Mouse (Mus musculus) erythroblast, embryonic 14.5 days (primary cell): Measurements from ENCODE around the gene Fgf11. TPM values are rescaled to one million over a fixed set of nuclear protein-coding genes. Genes with fewer than 3 reads are reported as not detected.
A peak's percentile ranks its signal among the peaks of the same experiment; 100 is the strongest.

ENCODE experiments used
- H3K27me3 ChIP-seq: 2 replicates; pipeline ENCODE4 v1.6.1; 2012; ENCODE audit warnings: inconsistent platforms; ENCODE audit not compliant: control insufficient read depth
- H3K36me3 ChIP-seq: 2 replicates; pipeline ENCODE4 v1.6.1; 2012; ENCODE audit warnings: mild to moderate bottlenecking, inconsistent platforms; ENCODE audit not compliant: control insufficient read depth
- H3K4me1 ChIP-seq: 2 replicates; pipeline ENCODE4 v1.6.1; 2012; ENCODE audit warnings: inconsistent platforms; ENCODE audit not compliant: control insufficient read depth
- H3K4me3 ChIP-seq: replicated peaks from 2 replicates; pipeline ENCODE3; 2012; ENCODE audit warnings: moderate library complexity, mild to moderate bottlenecking, inconsistent platforms
- H3K9me3 ChIP-seq: 2 replicates; pipeline ENCODE4 v1.6.1; 2012; ENCODE audit warnings: low read length, inconsistent platforms, mixed read lengths; ENCODE audit not compliant: control insufficient read depth
- GATA1 ChIP-seq: IDR thresholded peaks from 2 replicates; pipeline ENCODE4 v1.6.1; 2012; ENCODE audit warnings: low read length, inconsistent platforms, mixed read lengths
- TAL1 ChIP-seq: IDR thresholded peaks from 3 replicates; pipeline ENCODE4 v1.6.1; 2012; ENCODE audit warnings: low read length, inconsistent platforms, mixed read lengths
- polyA plus RNA-seq: library from polyadenylated mRNA; stranded (reverse); fragments of >175 nt; gene quantifications from 2 replicates; pipeline ENCODE4 v1.2.3, GENCODE M21; 2012

Fgf11 gene
- polyA plus RNA-seq, 1 experiment = 0.01 TPM

GRCm38 (mm10) chr11:69837952-69838713 is 36.5 kb upstream of the Fgf11 start, which contains the start of gene Tmem256:
Gene Tmem256 (plus strand): TSS chr11:69838514.
- peak within 1 kb of the TSS; percentile 89 for H3K4me3 ChIP-seq
- peaks cover 9% of the 10 kb centered on the region for H3K36me3 ChIP-seq
- peaks cover 48% of the 10 kb centered on the region for H3K27me3 ChIP-seq
- TF ChIP-seq TAL1 (no peak), GATA1 (no peak)
- peaks cover 69% of the 10 kb centered on the region for H3K4me1 ChIP-seq
- H3K9me3 ChIP-seq = peaks cover 2% of the 10 kb centered on the region; the same call in 1 of the 2 replicates

GRCm38 (mm10) chr11:69837604-69837951 is 35.9 kb upstream of the Fgf11 start, which contains the start of gene Nlgn2:
Gene Nlgn2 (minus strand): TSS chr11:69837784.
- Histone ChIP-seq H3K27me3 (peaks cover 54% of the 10 kb centered on the region), H3K4me1 (peaks cover 64% of the 10 kb centered on the region), H3K4me3 (peak within 1 kb of the TSS; percentile 89), H3K9me3 (peaks cover 2% of the 10 kb centered on the region; the same call in 1 of the 2 replicates), H3K36me3 (peaks cover 9% of the 10 kb centered on the region)
- TF ChIP-seq GATA1 (no peak), TAL1 (no peak)

- Histone ChIP-seq H3K9me3 (peaks cover 2% of the 10 kb centered on the region; the same call in 1 of the 2 replicates), H3K27me3 (peaks cover 60% of the 10 kb centered on the region)
- TF ChIP-seq GATA1 (no peak), TAL1 (no peak)
These were observed 35.3 kb upstream of the Fgf11 start for GRCm38 (mm10) chr11:69836703-69837576.

GRCm38 (mm10) chr11:69835966-69836335 is 34.3 kb upstream of the Fgf11 start:
- no peak for TF ChIP-seq GATA1
- TF ChIP-seq TAL1 = no peak
- H3K4me3 ChIP-seq = no peak overlapping the region
- peaks cover 64% of the 10 kb centered on the region for H3K27me3 ChIP-seq
- peaks cover 9% of the 10 kb centered on the region for H3K36me3 ChIP-seq
- H3K9me3 ChIP-seq = peaks cover 2% of the 10 kb centered on the region; the same call in 1 of the 2 replicates
- peaks cover 76% of the 10 kb centered on the region for H3K4me1 ChIP-seq

More at GRCm38 (mm10) chr11:69836703-69837576, 35.3 kb upstream of the Fgf11 start:
- H3K4me1 ChIP-seq = peaks cover 67% of the 10 kb centered on the region
- H3K4me3 ChIP-seq = peak overlapping the region; percentile 89
- H3K36me3 ChIP-seq = peaks cover 9% of the 10 kb centered on the region

DNA sequence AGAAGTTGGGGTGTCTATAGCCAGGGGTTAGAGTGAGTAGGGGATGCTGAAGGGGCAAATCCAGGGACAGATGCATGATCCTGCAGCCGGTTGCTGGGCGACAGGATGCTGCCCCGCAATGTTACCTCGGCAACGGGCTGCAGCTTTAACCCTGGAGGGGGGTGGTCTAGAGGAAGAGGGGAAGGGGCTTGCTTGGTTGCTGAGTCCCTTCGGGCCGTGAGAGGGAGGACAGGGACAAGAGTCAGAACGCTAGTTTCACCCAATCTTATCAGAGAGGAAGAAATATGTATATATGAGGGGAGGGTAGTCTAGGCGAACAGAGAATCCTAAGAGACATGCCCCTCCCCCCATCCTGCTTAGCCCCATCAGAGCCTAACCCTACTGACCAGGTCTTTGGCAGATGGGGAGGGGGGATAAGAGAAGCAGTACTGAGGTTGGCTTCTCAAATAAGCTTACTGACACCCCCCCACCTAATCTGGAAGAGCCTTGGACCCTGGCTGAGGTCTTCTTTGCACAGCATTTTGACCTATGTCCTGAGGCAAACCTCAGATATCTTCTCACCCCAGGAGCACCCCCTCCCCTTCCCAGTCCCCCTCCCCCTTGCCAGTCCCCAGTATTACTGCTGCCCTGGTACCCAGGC is 33.8 kb upstream of the Fgf11 start:
- TF ChIP-seq TAL1 (no peak), GATA1 (no peak)
- Histone ChIP-seq H3K4me3 (no peak overlapping the region), H3K4me1 (peaks cover 77% of the 10 kb centered on the region), H3K36me3 (peaks cover 6% of the 10 kb centered on the region), H3K27me3 (peaks cover 64% of the 10 kb centered on the region), H3K9me3 (peaks cover 2% of the 10 kb centered on the region; the same call in 1 of the 2 replicates)

DNA sequence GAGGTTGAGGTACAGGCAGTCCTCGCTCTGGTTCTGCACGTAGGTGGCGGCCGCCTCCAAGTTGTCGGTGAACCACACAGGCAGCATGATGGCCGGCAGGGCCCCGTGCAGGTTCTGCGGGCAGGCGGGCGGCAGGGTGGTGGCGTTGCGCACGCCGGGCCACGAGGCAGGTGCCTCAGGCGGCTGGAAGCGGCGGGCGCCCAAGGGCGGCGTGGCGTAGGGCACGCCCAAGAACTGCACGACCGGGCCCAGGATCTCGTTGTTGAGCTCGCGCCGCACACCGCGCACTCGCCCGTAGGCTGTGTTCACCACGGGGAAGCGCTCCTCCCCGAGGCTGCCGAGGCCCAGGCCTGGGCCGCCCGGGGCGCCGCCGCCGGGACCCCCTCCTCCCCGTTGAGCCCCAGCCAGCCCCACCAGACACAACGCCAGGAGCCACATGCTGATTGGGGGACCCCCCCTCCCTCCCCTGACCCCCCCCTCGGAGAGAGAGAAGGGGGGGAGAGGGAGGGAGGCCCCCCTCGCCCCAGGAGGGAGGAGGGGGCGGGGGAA is 32.4 kb upstream of the Fgf11 start:
- no peak for TF ChIP-seq TAL1
- Histone ChIP-seq H3K4me1 (peaks cover 67% of the 10 kb centered on the region), H3K36me3 (no peaks in the 10 kb centered on the region), H3K9me3 (peaks cover 2% of the 10 kb centered on the region; the same call in 1 of the 2 replicates), H3K4me3 (peak overlapping the region; percentile 52), H3K27me3 (peaks cover 64% of the 10 kb centered on the region)

GRCm38 (mm10) chr11:69833554-69833953 is 31.9 kb upstream of the Fgf11 start:
- Histone ChIP-seq H3K4me1 (peaks cover 63% of the 10 kb centered on the region), H3K27me3 (peaks cover 64% of the 10 kb centered on the region), H3K9me3 (peaks cover 2% of the 10 kb centered on the region; the same call in 1 of the 2 replicates), H3K4me3 (peak overlapping the region; percentile 52), H3K36me3 (no peaks in the 10 kb centered on the region)
- TF ChIP-seq GATA1 (no peak), TAL1 (no peak)

DNA sequence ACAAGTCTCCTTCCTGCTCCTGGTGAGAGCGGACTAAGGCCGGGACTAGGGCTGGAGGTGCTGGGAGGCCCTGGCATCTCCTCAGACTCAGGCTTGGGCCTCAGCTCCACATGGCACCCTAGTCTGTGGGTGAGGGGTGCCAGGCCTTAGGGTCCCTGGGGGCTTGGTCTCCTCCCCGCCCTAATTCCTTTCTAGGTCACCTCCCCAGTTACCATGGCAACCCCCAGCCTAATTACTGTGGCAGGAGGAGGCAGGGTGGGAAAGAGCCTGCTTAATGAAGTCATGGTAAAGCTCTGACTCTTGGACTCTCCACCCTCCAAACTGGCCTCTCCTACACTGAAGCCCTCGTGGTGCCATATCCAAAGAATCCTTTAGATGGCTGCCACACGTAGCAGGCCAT is 27.2 kb upstream of the Fgf11 start:
- H3K4me3 ChIP-seq = no peak overlapping the region
- H3K36me3 ChIP-seq = peaks cover 15% of the 10 kb centered on the region
- H3K4me1 ChIP-seq = peaks cover 29% of the 10 kb centered on the region
- TF ChIP-seq TAL1 (no peak), GATA1 (no peak)
- peaks cover 26% of the 10 kb centered on the region for H3K27me3 ChIP-seq
- H3K9me3 ChIP-seq = 0 out of 2 replicates have a peak, but pooled peaks cover 3% of the 10 kb centered on the region
